Mouse (Mus musculus): ENCODE data around the gene Gm4724. TPM values are rescaled to one million over a fixed set of nuclear protein-coding genes. Genes with fewer than 3 reads are reported as not detected.
"Not testable (repeated sequence)": the region's sequence is repeated elsewhere in the genome, so short reads cannot be mapped to it uniquely, and the experiment has no call there.

The Gm4724 gene
- 12.1 and 16.2 TPM in 2 replicates for total RNA-seq (2012; rRNA removed)

DNA sequence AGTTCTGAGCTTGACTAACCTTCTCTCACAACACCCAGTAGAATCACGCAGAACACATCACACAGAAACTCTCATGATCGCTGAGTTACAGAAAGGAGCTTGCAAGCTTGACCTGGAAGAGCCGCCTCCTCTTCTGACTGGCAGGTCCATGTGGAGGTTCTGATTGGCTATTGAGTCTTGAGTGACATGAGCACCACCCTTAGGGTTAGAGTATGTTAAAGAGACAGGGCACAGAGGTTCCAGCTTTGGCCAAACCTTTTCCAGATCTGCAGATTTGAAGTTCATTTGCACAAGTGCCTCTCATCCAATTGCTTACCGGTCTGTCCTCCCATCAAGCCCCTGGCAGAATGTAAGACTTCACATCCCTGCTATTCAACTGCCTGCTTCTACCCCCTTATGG is at the start of gene Gm4724:
TSS of gene Gm4724 (minus strand) at position 101 of the 400 bp plus-strand sequence.
- in situ Hi-C loops (cut with MboI; ENCODE audit: low sequenced_read_pairs in 2 of 2, unreplicated experiment in 2 of 2) = not testable (repeated sequence)

GRCm38 (mm10) chr2:175469685-175470084 is 34.1 kb upstream of the Gm4724 start, which contains the start of gene Zfp965:
TSS of gene Zfp965 (plus strand) at chr2:175469985.
- H3K27ac ChIP-seq (ENCODE audit: insufficient read depth, low read depth, low read length, poor library complexity, severe bottlenecking); DNase-seq (ENCODE audit: low read depth, low spot score); H3K4me3 ChIP-seq (ENCODE audit: insufficient read depth in 1 of 2, low read depth in 1 of 2, low read length in 2 of 2, poor library complexity in 1 of 2, severe bottlenecking in 1 of 2); H3K4me1 ChIP-seq (ENCODE audit: control insufficient read depth in 2 of 2, insufficient read depth in 2 of 2, low read length in 2 of 2, poor library complexity in 1 of 2); H3K9ac ChIP-seq (ENCODE audit: insufficient read depth, low read depth, low read length, poor library complexity, severe bottlenecking); H3K36me3 ChIP-seq (ENCODE audit: control insufficient read depth, insufficient read depth, low read length, poor library complexity, severe bottlenecking); in situ Hi-C loops (cut with MboI; ENCODE audit: low sequenced_read_pairs in 2 of 2, unreplicated experiment in 2 of 2); H3K9me3 ChIP-seq (ENCODE audit: control insufficient read depth, insufficient read depth, low read depth, low read length): not testable (repeated sequence)

More for the DNA sequence above, at the start of gene Gm4724:
- not testable (repeated sequence) for H3K4me1 ChIP-seq (ENCODE audit: control insufficient read depth in 2 of 2, insufficient read depth in 2 of 2, low read length in 2 of 2, poor library complexity in 1 of 2); H3K9me3 ChIP-seq (ENCODE audit: control insufficient read depth, insufficient read depth, low read depth, low read length); H3K36me3 ChIP-seq (ENCODE audit: control insufficient read depth, insufficient read depth, low read length, poor library complexity, severe bottlenecking); H3K9ac ChIP-seq (ENCODE audit: insufficient read depth, low read depth, low read length, poor library complexity, severe bottlenecking); DNase-seq (ENCODE audit: low read depth, low spot score); H3K4me3 ChIP-seq (ENCODE audit: insufficient read depth in 1 of 2, low read depth in 1 of 2, low read length in 2 of 2, poor library complexity in 1 of 2, severe bottlenecking in 1 of 2); H3K27ac ChIP-seq (ENCODE audit: insufficient read depth, low read depth, low read length, poor library complexity, severe bottlenecking)

Other genes with a start within 250 kb of the Gm4724 start
- gene Gm14391, start 228.9 kb downstream of the Gm4724 start, total RNA-seq (2012; rRNA removed) = 27.4 and 34.1 TPM in 2 replicates
- 0.69 and 2.3 TPM in 2 replicates for gene Gm14440, start 160.7 kb downstream of the Gm4724 start, total RNA-seq (2012; rRNA removed)
- gene Gm4631, start 97.6 kb downstream of the Gm4724 start, total RNA-seq (2012; rRNA removed) = 55.0 and 62.2 TPM in 2 replicates
- 7.0 and 9.2 TPM in 2 replicates for gene Zfp968, start 63.4 kb downstream of the Gm4724 start, total RNA-seq (2012; rRNA removed)
- gene Zfp965, start 34.2 kb upstream of the Gm4724 start, total RNA-seq (2012; rRNA removed) = 2.8 and 9.2 TPM in 2 replicates
- not detected in 2 replicates for gene Gm11007, start 208.2 kb upstream of the Gm4724 start, total RNA-seq (2012; rRNA removed)

Measured in ES-E14 (cell line).